Mouse (Mus musculus) spleen, postnatal 36 days (tissue): ENCODE data around the gene Psg16.
"Not testable (repeated sequence)": the region's sequence is repeated elsewhere in the genome, so short reads cannot be mapped to it uniquely, and the experiment has no call there.

ENCODE experiments used
- DNase-seq, 2 experiments: peaks; one replicate each; pipeline ENCODE4 v3.0.0; 2022; ENCODE audit warnings: low spot score in 2 of 2, mixed read lengths in 1 of 2

Gene Psg16

GRCm38 (mm10) chr7:17090058-17090585, 16.3 kb downstream of the Psg16 start:
- no peak for DNase-seq

DNA sequence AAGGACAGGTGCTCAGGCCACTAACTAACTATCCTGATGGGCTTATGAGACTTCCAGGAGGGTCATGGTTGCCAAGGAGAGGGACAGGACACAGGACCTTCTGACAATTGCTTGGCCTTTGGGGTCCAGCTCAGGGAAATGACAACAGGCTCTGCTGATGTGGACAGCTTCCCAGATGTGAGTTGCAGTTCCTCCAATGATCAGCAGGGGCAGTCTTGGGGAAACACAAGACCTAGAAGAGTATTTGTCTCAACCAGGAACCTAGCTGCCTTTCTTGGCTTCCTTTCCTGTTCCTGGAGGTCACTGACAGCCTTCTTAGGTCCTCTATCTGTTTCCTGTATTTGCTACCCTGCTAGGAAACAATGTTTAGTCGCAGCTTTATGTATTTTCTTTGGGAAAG, 17.4 kb downstream of the Psg16 start:
- DNase-seq = no peak

DNA sequence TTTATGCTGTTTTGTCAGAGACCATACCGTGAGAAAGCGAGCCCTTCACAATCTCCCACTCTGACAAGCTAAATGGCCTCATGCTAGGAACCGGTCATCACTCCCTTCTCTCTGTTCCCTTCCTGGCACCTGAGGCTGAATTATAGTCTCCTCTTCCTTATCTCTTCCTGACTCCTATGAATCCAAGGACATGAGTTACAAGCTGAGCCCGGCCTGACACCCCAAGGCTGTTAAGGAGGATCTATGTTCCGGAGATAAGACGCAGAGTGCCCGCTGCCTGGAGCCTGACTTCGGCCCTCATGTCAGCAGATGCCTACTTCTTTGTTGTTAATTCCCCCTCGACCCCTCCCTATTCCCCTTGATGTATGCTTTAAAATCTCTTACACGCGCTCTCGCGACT, 27.8 kb downstream of the Psg16 start:
- DNase-seq = not testable (repeated sequence)

DNA sequence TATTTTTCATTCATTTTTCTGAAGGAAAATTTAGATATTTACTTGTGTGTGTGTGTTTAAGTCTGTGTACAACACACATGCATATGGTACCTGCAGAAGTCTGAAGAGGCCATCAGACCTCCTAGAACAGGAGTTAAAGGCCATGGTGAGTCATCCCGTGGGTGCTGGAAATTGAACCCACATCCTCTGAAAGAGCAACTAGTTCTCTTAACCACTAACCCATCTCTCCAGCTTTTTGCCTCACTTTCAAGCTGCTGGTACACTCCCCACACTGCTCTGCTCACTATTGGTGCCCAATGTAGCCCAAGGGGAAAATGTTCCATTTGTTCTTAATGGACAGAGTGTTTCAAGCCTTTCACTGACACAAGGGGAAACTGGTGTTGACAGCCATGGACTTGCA, 61.5 kb downstream of the Psg16 start:
- no peak for DNase-seq

- DNase-seq = no peak
Observed at GRCm38 (mm10) chr7:17149931-17150330, 76.1 kb downstream of the Psg16 start, which contains the start of gene Ceacam3. TSS of gene Ceacam3 (plus strand) at chr7:17150282.

DNA sequence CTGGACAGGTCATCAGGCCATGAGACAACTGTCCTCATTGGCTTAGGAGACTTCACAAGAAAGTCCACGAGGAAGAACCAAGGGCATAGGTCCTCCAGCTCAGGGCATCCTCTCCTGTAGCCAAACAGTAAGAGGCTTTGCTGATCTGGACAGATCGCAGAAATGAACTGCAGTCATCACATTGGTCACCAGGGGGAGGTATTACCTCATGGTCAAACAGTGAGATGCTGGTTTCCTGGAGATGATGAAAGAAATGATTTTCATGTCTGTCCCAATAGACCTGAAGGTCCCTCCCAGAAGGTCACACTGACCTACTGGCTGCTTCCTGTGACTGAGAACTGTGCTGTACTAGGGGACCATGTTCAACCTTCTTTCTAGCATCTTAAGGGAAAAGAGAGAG, 81.8 kb downstream of the Psg16 start:
- no peak for DNase-seq

DNA sequence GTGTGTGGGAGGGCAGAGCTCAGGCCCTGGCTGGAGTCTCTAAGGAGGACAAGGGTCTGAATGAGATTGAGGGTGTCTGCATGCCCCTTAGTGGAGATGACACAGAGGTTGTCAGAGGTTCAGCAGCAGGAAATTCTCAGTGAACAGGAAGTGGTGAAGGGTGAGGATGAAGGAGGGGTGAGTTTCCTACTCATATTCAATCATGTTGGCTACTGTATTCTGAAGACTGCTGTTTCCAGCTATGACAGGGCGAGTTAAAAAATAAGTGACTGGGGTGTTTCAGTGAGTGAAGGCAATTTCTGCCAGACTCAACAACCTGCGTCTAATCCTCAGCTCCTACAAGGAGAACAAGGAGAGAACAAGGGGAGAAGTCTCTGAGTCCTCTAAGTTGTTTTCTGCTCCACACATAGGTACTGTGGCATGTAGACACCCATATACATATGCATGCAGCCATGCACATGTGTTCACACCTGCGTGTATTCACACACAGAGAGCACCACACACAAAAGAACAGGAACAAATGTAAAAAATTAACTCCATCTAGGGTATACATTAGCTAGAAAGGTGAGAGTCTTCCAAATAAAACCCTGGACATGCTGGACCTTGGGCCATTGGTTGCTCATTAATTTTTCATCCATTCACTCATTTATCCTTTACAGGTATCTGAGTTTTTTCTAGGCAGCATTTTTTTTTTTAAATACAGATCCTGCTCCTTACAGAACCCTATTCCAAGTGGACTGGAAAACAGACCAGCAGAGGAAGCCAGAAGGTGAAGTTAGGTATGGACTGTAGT, 83.2 kb downstream of the Psg16 start:
- DNase-seq = no peak

- no peak for DNase-seq
Observed at GRCm38 (mm10) chr7:17159011-17159410, 85.2 kb downstream of the Psg16 start.

DNA sequence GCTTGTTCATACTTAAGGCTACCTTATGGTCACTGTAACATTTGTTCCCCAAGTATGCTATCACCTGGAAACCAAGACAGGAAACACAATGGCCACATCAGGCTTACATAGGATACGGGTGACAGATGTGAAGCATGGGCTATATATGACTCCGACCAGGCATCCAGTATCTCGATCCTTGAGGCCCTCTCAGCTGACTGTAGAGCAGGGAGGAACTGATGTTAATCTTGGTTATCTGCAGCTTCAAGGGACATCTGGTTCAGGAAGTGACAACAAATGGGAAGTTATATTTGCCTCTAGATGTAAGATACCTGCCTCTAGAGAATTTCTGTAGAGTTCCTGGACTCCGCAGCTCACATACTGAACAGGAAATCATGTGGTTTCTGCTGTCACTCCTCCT, 98.0 kb downstream of the Psg16 start:
- DNase-seq = no peak
